Mouse (Mus musculus): ENCODE data around the gene Gmds.

Gene Gmds

DNA sequence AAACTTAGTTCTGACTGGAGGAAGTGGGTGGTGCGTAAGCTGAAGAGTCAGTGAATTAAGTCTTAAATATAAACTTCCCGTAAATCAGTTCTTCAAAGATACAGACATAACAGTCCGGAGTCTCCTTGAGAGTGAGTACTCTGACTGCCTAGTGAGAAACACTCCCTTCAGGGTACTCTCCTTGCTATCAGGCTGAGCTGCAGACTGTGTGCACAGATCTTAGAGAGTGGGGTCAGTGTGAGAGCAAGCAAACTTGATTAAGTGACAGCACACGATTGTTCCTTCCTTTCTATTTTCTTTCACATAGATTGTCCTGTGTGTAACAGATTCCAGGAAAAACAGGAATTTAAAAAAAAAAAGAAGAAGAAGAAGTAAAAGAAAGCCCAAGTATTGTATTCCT, 382.4 kb downstream of the Gmds start:
- DNase-seq (ENCODE audit: low read depth, low spot score) = no peak

DNA sequence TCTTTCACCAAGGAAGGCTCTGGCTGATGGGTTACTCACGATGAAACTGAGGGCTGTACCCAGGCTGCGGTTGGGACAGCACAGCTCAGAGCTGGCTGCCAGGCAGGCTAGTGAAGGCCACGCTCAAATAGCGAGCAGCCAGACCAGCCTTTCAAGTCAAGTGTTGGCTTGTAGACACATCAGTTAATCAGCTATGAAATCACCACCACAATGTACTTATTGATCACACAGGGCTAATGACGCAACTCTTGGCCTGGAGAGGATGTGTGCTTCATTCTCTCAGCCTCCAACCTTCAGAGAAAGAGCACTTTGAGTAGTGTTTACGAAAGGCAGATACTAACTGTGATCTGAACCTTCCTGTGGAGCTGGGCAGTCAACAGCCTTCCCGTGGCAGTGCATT, 383.4 kb downstream of the Gmds start:
- no peak for DNase-seq (ENCODE audit: low read depth, low spot score)

DNA sequence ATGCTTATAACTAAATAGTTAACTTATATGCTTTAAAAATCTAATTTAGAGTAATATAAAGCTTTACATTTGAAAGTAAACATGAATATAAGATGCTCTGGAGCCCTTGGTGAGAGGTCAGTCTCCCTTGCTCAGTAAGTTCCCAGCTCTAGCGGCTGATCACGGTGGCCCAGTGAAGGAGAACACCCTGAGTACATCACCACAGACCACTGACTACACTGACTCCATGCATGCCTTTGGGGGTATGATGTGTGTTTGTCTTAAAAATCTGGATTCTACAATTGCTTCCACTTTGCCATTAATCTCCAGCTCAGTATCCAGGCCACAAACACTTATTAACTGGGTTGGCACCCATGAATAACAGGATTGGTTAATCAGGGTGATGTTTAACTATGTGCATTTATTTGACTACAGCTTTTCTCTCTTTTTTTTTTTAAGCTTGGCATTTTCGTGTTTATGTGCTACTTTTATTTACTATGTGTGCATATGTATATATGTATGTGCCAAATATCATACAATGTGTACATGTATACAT, 393.8 kb downstream of the Gmds start:
- DNase-seq (ENCODE audit: low read depth, low spot score) = no peak

DNA sequence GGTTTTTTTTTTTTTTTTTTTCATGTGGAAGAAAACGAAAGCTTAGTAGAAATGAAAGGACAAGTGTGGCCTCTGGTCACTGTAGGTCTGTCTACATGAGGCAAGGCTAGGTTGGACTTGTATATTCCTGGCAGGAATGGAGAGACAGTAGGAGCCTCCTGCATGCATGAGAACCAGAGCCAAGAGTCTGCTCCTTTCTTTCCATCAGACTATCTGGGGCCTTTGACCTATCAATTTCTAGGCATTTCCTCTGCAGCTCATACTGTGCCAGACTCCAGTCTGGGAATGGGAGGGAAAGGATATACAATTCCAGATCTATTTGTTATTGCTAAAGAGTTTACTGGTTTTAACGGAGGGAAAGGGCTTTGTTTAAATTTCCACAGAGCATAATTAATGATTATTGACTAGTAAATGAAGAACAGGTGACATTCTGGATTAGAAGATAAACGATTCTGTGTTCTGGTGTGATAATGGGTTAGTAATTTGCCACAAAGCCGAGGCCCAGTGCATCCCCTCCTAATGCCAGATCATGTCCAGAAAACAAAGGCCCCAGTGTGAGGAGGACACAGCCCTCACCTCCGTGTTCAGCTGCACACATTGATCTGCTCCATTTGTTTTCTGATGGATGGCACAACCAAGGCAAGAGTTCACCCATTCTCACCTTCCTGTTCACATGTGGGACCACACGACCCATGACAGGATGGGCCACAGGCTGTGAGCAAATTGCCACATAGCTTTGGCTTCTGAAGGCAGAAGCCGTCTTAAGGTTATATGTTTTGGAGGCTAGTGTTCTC, 394.9 kb downstream of the Gmds start:
- DNase-seq (ENCODE audit: low read depth, low spot score) = no peak

DNA sequence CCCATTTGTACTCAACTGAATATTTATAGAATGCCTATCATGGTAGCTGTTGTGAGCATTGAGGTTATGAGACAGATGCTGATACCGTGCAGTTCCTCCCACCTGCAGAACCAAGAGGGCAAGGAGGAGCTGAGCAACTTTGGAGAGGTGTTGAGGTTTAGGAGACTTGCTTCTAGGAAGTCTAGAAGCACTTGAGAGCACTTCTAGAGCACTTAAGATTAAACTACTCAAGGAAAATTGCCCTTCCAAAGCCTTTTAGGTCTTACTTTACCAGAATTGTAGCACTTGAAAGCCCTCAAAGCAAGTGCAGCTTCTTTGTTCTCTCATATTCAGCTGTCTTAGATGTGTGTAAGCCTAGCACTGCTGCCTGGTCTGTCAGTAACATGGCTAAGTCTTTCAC, 409.2 kb downstream of the Gmds start:
- no peak for DNase-seq (ENCODE audit: low read depth, low spot score)

DNA sequence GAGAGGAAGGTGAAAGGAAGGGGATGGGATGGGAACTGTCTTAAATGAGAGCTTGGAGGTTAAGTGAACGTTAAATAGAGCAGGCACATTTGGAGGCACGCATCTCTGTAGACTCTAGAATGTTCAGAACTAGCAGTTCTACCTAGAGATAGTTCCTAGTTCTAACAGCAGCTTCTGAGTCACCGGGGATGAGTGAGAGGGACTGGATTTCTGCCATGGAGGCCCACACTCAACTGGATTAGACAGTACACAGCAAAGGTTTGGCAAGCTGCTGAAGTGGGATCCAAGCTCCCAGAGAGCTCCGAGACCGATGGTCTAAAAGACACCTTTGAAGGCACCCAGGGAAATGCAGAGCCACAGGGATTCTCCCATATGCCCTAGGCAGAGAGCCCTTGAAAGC, 411.9 kb downstream of the Gmds start:
- no peak for DNase-seq (ENCODE audit: low read depth, low spot score)

DNA sequence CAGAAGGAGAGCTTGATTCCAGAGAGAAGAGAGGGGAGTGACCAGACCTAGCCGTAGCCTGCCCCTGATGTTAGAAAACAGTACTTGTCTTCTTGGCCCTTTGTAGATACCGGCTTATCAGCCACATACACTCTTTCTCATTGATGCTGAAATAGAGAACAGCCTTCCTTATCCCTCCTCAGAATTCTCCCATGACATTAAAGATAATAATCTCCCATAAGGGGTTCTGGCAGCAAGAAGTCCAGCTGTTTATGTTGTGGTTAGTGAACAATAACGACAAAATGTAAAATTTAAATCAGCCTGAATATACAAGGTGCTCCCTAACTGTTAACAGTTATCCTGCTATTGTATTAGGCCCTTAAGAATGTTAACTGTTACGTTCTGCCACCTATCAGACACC, 414.0 kb downstream of the Gmds start:
- no peak for DNase-seq (ENCODE audit: low read depth, low spot score)

DNA sequence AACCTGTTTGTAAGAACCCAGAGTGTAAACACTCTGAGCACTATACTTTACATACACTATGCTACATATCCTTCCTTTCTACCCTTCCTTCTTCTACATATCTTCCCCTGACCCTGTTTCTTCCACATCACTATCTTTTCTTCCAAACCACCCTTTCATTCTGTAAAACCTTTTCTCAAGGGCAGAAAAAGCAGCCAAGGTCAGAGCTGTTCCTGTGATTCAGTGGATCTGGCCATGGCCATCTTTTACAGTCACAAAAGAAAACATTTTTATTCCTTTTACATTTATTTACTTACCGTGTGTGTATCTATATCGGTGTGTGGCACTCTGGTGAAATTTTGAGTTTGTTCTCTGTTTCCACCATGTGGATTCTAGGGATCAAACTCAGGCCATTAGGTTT, 418.8 kb downstream of the Gmds start:
- DNase-seq (ENCODE audit: low read depth, low spot score) = no peak

DNA sequence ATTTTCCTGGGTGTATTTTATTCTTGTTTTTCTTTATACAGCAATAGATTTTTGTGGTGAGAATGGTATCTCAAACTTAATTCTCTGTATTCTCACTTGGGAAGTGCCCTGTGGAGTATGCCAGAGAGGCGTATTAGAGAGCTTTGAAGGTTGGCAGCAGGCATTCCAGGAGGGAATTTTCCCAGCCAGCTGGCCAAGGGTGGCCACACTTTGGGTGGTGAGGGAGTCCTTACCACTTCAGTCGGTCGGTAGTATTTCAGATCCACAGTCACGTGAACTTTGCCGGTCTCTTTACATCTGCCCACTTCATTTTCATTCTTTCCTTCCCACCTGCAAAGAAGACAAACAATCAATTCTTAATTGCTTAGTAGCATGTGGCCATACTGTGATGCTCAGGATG, 421.2 kb downstream of the Gmds start:
- DNase-seq (ENCODE audit: low read depth, low spot score) = no peak

DNA sequence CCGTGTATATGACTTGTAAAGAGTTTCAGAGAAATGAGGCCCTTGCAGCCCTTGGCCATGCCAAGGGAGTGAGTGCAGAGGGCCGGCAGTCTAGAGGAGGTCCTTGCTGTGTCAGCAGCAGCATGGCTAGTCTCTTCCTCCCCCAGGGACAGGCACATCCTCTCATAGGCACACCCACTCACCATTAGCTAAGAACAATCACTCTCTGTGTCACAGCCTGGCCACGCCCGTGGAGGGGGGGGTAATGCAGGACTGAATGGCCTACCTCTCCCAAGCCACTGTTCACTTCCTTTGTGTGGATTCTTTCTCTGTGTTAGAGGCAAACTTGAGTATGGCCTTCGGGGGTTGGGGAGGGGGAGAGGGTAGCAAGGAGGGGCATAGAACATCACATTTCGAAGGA, 422.8 kb downstream of the Gmds start:
- no peak for DNase-seq (ENCODE audit: low read depth, low spot score)

DNA sequence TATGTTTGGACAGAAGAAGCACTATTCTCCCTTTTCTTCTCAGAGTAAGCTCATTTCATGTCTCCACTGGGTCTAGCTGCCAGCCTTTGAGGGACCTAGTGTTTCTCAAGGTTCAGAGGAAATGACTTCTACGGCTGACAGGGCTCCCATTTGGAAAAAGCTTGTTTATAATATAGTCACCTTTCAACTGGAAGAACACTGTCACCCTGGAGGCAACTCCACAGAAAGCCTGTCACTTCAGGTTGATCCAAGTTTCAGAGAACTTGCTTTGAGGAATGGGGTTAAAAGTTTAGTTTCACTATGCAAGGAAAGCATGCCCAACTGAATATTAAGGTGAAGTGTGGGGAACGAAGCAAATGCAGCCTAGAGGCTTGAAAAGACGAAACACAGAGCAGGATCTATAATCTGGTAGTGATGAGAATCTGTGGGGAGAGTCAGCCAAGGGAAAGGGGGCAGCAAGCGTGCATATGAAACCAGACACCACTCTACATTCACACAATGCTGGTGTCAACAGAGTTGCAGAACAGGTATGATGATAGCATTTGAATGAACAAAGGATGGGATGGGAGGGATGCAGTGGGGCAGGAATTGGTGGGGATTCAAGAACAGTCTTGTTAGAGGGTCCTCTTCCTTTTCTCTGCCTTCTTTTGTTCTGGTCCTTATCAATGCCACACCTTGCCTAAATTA, 423.5 kb downstream of the Gmds start:
- no peak for DNase-seq (ENCODE audit: low read depth, low spot score)

DNA sequence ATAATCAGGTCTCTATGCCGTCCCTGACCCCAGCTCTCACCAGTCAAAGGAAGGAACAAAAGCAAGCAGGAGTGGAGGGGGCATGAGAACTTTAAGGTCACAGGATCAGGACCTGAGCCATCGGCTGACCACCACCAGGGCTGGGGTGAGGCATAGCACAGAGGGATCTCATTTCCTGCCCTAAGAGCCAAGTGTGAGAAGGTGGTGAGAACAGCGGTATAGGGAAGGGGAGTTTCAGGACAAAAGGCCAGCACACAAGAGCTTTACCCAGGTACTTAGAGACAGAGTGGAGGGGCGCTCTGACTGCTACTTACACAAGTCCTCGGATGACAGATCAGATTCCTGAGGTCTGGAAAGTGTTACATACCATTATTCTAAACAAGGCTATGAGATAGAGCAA, 426.6 kb downstream of the Gmds start:
- DNase-seq (ENCODE audit: low read depth, low spot score) = no peak

DNA sequence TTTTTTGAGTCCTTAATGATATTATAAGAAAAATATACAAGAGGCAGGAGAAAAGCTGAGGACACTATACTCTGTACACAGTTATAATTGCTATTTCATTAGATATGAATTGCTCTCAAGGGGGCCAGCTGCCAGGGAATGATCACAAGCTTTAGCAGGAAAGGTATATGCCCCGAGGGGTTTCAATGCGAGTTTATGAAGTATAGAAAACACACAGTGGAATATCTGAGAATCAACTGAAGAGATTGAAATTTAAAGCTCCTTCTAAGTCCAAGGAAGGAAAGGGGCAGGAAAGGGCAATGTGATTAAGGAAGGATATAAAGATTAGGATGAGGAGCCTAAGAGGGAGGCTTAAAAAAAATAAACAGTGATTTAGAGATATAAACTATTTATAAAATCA, 427.2 kb downstream of the Gmds start:
- no peak for DNase-seq (ENCODE audit: low read depth, low spot score)

DNA sequence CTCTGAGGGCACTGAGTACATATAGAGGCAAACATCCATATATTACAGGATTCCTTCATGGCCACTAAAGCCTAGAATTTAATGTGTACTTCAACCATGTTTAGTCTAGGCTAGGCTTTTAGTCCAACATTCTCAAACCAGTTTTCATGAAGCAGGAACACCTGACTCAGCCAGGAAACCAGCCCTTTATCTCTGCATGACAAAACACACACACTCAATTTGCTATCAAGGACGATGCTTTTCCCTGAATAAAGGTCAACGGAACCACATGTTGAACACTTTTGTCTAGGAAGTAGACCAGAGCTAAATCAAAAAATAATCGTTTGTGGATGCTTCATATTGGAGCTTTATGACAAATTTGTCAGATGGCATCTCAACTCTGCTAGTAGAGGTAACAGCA, 429.5 kb downstream of the Gmds start:
- no peak for DNase-seq (ENCODE audit: low read depth, low spot score)

DNA sequence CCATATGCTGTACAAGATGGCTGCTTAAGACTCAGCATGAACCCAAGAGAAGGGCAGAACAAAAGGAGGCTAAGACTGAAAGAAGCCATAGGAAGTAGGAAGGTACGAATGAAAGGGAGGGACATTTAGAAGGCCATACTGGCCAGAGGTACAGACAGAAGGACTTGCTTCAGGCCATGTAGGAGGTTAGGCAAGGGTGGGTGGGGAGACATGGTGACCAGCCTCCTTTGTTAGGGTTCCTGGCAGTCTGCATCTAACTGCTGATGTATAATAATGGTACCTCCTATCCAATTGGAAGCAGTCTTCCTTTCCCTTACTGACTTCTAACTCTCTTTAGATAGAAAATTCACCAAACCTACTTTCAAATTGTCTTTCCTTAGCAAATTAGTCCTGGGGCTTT, 432.0 kb downstream of the Gmds start:
- no peak for DNase-seq (ENCODE audit: low read depth, low spot score)

DNA sequence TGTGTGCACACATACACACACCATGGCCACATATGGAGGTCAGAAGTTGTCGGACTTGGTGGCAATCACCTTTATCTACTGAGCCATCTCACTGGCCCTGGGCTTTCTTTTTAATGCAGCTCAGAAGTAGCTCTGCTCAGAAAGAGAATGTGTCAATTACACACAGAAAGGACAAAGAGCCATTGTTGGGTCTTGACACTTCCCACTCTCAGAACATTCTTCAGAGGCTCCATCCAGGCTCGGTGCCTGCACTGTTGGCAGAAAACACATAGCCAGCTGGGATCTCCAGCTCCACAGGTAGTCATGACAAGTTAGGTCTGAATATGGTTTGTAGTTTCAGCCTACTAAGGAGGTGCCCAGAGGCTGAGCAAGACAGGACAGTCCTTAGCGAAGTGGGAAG, 438.3 kb downstream of the Gmds start:
- no peak for DNase-seq (ENCODE audit: low read depth, low spot score)

DNA sequence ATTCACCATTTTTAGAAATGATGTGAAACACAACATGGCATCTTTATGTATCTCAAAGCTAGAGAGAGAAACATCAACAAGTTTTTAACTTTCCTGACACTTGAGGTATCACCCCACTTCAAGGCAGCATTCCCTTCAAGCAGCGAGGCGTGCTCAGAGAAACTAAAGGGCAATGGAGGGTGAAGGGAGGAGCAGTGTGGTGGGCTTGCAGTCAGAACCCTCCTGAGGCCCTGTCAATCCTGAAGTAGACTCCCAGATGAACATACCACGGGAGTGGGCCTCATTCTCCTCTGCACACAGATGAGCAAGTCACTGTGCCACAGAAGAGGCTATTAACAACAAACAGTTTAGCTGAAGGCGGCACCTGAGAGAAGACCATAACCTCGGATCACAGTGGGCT, 439.1 kb downstream of the Gmds start:
- no peak for DNase-seq (ENCODE audit: low read depth, low spot score)

DNA sequence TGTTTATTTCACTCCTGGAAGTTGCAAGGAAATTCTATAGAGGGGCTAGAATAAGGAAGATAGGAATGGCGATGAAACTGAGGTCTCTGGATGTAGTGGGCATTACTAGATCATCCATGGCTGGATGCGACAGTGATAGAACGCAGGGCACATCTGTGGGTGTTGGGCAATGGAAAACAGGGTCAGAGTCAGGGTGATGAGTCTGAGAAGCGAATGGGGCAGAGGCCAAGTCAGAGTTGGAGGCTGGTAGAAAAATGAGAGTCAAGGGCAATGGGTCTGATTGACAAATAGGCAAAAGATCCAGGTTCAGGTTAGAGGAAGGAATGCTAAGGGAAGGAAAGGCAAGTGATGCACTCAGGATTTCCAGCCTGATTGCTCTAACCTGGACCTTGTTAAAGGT, 441.0 kb downstream of the Gmds start:
- no peak for DNase-seq (ENCODE audit: low read depth, low spot score)

DNA sequence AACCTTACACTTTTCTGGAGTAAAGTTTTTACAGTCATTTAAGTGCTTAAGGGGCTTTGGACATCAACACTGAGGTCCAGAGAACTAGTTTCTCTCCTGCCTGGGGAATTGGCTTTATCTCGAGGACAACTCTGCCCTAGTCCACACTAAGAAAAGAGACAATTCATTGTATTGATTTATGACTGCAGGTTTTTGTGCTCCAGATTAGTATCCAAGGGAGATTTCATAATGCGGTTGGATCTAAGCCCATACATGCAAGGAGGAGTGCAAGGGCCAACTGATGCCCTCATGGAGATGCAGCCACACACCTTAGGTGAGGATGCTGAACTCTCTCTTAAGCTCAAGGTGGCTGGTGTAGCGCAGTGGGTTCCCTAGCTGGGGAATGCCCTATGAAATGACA, 444.0 kb downstream of the Gmds start:
- no peak for DNase-seq (ENCODE audit: low read depth, low spot score)

DNA sequence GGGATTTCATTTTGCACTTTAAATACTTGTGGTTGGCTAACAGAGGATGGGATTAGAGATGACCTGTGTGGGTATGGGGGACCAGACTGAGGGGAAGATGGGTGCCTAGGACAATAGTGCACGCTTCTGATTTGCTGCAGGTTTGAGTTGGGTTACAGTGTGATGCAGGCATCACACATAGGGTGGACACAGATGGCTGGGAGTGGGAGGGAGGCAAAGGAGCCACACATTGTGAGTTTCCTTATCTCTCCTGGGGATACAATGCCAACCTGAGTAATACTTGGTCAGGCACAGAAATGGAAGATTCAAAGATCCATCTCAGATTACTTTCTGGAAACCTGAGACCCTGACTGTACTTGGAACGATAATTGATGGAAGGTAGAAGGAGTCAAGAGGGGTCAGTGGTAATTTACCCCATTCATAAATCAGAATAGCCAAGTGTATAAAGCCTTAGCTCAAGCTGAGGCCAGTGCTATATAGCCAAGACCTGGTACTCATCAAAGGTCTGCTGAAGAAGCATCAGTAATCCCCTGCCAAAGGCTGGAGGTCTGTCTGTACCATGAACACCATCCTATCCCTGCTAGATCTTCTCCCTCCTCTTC, 445.5 kb downstream of the Gmds start:
- no peak for DNase-seq (ENCODE audit: low read depth, low spot score)

DNA sequence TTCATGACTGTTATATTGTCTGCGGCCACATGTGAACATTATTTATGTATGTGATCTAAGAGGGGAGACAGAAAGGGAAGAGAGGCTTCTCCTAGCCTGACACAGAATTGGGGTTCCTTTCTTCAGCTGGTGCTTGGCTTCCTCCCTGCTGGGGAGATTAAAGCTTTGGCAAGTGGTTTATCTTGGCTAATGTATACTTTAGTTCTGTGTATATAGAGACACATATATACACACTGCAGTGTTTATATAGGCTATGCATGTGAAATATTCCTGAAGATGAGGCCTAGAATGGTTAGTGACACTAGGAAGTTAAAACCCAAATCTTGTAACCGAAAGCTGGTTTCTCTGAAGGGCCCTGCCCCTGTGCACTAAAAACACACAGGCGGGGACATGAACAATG, 450.0 kb downstream of the Gmds start:
- no peak for DNase-seq (ENCODE audit: low read depth, low spot score)

DNA sequence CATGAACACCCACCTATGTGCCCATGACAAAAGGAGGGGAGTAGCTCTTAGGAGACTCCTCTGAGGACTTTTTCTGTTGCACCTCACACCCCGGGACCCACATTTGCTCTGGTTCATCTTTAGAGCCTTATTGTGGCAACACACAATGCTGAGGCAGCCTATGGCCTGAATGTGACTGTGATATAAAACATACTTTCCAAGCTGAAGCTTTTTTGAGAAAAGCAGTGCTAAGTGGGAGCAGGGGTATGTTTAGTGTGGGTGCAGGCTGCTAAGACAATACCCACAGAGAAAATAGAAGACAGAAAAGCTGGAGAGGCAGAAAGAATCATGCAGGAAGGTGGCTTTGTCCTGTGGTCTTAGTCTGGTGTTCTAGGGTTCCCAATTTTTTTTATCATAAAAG, 452.8 kb downstream of the Gmds start:
- no peak for DNase-seq (ENCODE audit: low read depth, low spot score)
